Mouse (Mus musculus): ENCODE measurements at regions not wholly inside any gene's neighbourhood (a gene's known extent, or its start where the extent isn't known, plus 50 kb on each side); places are given as distances from the start of the nearest gene placed in this dataset.

DNA sequence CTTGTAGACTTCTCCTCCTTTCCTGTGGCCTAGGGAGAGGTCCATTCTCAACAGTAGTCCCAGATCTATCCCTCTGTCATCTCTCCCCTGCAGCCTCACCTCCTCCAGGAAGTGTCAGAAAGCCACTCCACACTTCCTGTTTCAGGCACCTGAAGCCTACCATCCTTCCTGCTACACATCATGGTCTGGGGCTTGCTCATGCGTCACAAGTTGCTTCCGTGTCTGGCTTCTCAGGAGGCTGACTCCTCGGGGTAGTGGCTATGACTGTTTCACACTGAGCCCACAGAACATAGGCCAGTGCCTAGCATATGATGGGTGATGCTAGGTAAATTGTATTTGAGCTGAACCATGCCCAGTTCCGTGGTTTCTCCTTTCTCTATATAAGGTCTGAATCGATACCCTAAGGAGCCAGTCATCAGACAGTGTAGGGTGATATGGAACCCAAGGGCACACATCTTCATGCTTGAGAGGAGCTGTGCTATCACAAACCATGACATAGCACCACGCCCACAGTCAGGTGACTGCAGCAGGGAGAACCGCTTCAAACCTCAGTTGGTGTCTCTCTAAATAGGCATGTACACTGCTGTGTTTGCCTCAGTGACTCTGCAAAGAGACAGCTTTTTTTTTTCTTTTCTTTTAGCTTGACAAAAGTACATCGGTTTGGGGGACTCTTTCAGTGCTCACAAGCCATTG lies 272.2 kb downstream of the Sec61b start:
- Histone ChIP-seq H3K9ac (ENCODE audit: low read length) (no peak overlapping the region), H3K27ac (ENCODE audit: low read depth, low read length) (no peak overlapping the region), H3K36me3 (ENCODE audit: control insufficient read depth, insufficient read depth, low read length) (no peaks in the 10 kb centered on the region), H3K4me3 (ENCODE audit: low read depth, low read length) (no peak overlapping the region), H3K4me2 (no peak overlapping the region), H3K27me3 (ENCODE audit: control insufficient read depth, insufficient read depth, low read length) (no peaks in the 10 kb centered on the region), H3K4me1 (ENCODE audit: control insufficient read depth, insufficient read depth, low read length) (no peaks in the 10 kb centered on the region), H3K9me3 (ENCODE audit: control insufficient read depth, low read length) (no peaks in the 10 kb centered on the region)
- 84% methylated on average over 8 of the region's 8 CpGs for WGBS
- DNase-seq (ENCODE audit: low spot score, missing footprints) (no peak), ATAC-seq (ENCODE audit: low FRiP score) (no peak)

DNA sequence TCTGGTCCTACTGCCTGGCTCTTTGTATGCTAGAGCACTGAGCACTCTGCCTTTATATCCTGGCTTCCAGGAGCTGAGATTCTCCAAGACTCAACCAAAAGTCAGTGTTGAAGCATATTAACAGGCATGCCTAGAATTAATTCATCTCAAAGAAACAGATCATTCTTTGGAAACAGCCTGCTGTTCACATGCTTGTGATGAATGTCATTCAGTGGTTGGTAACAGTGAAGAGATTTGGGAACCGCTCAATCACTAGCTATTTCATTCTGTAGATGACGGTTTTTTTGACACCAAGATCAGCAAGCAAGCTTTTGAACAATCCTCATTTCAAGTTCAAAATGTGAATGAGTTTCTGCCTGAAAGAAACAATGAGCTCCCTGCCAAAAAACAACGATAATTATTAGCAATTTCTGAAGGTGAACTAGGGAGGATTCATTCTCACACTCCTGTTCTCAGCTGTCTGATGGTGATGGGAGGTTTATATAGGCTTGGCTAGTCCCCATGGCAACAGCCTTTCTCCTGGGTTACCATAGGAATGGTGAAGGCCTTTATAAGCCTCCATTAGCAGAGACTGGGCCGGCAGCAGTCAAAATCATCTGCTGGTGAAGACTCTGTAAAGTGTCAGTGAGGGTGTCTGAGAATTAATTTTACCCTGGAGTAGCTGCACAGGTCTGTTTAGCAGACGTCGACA lies 272.6 kb upstream of the Nr4a3 start:
- no peaks in the 10 kb centered on the region for H3K27me3 ChIP-seq (ENCODE audit: control insufficient read depth, insufficient read depth, low read length)
- peaks cover 8% of the 10 kb centered on the region for H3K4me1 ChIP-seq (ENCODE audit: control insufficient read depth, insufficient read depth, low read length)
- H3K4me3 ChIP-seq (ENCODE audit: low read depth, low read length) = no peak overlapping the region
- no peaks in the 10 kb centered on the region for H3K9me3 ChIP-seq (ENCODE audit: control insufficient read depth, low read length)
- H3K27ac ChIP-seq (ENCODE audit: low read depth, low read length) = no peak overlapping the region
- ATAC-seq (ENCODE audit: low FRiP score) (peak; percentile 88), DNase-seq (ENCODE audit: low spot score, missing footprints) (peak; percentile 87)
- H3K4me2 ChIP-seq = no peak overlapping the region
- WGBS = 51% methylated on average over 6 of the region's 6 CpGs
- no peak overlapping the region for H3K9ac ChIP-seq (ENCODE audit: low read length)
- H3K36me3 ChIP-seq (ENCODE audit: control insufficient read depth, insufficient read depth, low read length) = no peaks in the 10 kb centered on the region

DNA sequence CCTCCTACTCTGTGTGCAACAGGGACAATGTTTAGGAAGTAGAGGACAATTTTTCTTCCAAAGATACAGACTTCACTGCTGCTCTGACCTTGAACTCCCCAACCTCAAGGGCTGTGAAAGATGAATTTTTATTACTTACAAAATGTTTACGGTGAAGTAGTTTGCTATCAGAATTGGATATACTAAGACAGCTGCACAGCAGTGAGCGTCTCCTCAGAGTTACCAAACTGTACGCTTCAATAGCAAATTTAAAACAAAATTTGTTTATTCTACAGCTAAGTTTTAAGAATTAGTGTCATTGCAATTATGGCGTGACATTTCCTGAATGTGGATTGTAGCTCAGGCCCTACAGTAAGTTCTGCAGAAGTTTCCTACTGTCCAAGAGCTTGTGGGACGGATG lies 270.3 kb upstream of the Nr4a3 start:
- Histone ChIP-seq H3K4me3 (ENCODE audit: low read depth, low read length) (no peak overlapping the region), H3K36me3 (ENCODE audit: control insufficient read depth, insufficient read depth, low read length) (no peaks in the 10 kb centered on the region), H3K9me3 (ENCODE audit: control insufficient read depth, low read length) (no peaks in the 10 kb centered on the region), H3K27me3 (ENCODE audit: control insufficient read depth, insufficient read depth, low read length) (no peaks in the 10 kb centered on the region), H3K4me1 (ENCODE audit: control insufficient read depth, insufficient read depth, low read length) (peaks cover 8% of the 10 kb centered on the region), H3K9ac (ENCODE audit: low read length) (no peak overlapping the region), H3K4me2 (no peak overlapping the region), H3K27ac (ENCODE audit: low read depth, low read length) (no peak overlapping the region)
- DNase-seq (ENCODE audit: low spot score, missing footprints) = no peak
- no peak for ATAC-seq (ENCODE audit: low FRiP score)
- WGBS = 89% methylated on average over 5 of the region's 5 CpGs

DNA sequence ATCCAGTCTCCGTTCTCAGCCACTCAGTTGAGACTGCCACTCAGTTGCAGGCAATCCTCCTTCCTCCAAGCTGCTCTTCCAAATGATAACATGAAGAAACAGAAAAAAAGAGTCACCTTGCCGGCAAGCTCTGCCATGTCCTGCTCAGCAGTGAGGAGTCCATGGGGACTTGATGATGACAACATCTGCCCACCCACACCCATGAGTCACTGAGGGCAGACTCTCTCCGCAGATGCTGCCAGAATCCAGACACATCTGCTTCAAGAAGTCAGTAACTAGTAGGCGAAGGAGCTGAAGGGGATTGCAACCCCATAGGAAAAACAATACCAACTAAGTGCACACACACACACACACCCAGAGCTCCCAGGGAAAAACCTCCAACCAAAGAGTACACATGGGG lies 263.9 kb upstream of the Nr4a3 start:
- no peak overlapping the region for H3K4me3 ChIP-seq (ENCODE audit: low read depth, low read length)
- ATAC-seq (ENCODE audit: low FRiP score) = no peak
- WGBS = 87% methylated on average over 4 of the region's 4 CpGs

DNA sequence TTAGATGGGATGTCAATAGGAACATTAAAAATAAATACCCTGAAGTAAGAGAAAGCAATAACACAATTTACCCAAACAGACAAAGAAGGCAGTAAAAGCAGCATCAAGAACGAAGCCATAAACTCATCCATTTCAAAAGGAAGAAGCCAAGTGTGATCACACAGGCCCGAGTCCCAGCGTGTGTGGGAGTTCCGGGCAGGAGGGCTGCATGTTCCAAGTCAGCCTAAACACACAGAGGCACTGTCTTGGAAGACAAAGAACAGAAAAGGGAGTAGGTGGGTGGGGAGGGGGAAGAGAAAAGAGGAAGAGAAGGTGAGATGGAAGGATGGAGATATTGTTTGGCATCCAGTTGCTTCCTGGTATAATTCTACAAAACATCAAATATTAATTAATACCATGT lies 248.0 kb upstream of the Nr4a3 start:
- Histone ChIP-seq H3K27me3 (ENCODE audit: control insufficient read depth, insufficient read depth, low read length) (no peaks in the 10 kb centered on the region), H3K36me3 (ENCODE audit: control insufficient read depth, insufficient read depth, low read length) (no peaks in the 10 kb centered on the region), H3K4me2 (no peak overlapping the region), H3K4me3 (ENCODE audit: low read depth, low read length) (no peak overlapping the region), H3K9ac (ENCODE audit: low read length) (no peak overlapping the region), H3K27ac (ENCODE audit: low read depth, low read length) (no peak overlapping the region), H3K4me1 (ENCODE audit: control insufficient read depth, insufficient read depth, low read length) (no peaks in the 10 kb centered on the region), H3K9me3 (ENCODE audit: control insufficient read depth, low read length) (no peaks in the 10 kb centered on the region)
- no peak for DNase-seq (ENCODE audit: low spot score, missing footprints)
- ATAC-seq (ENCODE audit: low FRiP score) = no peak
- 88% methylated on average over 4 of the region's 4 CpGs for WGBS

More for the DNA sequence above, 263.9 kb upstream of the Nr4a3 start:
- no peak overlapping the region for H3K4me2 ChIP-seq
- H3K9me3 ChIP-seq (ENCODE audit: control insufficient read depth, low read length) = no peaks in the 10 kb centered on the region
- no peaks in the 10 kb centered on the region for H3K36me3 ChIP-seq (ENCODE audit: control insufficient read depth, insufficient read depth, low read length)
- DNase-seq (ENCODE audit: low spot score, missing footprints) = no peak
- H3K9ac ChIP-seq (ENCODE audit: low read length) = no peak overlapping the region
- H3K4me1 ChIP-seq (ENCODE audit: control insufficient read depth, insufficient read depth, low read length) = no peaks in the 10 kb centered on the region
- no peaks in the 10 kb centered on the region for H3K27me3 ChIP-seq (ENCODE audit: control insufficient read depth, insufficient read depth, low read length)
- no peak overlapping the region for H3K27ac ChIP-seq (ENCODE audit: low read depth, low read length)

DNA sequence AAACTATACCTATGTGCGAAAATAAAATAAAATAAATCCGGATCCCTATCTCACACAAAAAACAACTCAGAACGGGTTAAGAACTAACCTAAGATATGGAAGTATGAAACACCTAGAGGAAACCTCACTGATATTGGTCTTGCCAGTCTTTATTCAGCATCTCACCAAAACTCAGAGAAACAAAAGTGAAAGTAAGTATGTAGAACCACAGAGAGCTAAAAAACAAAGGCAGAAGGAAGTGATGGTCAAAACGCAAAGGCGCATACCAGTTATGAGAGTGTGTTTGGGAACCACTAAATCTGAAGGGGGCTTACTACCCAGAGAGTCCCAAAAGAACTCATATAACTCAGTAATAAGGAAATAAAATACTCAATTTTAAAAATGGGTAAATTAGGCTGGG lies 245.8 kb upstream of the Nr4a3 start:
- H3K36me3 ChIP-seq (ENCODE audit: control insufficient read depth, insufficient read depth, low read length) = no peaks in the 10 kb centered on the region
- H3K9ac ChIP-seq (ENCODE audit: low read length) = no peak overlapping the region
- no peak for DNase-seq (ENCODE audit: low spot score, missing footprints)
- no peak overlapping the region for H3K4me3 ChIP-seq (ENCODE audit: low read depth, low read length)
- H3K27ac ChIP-seq (ENCODE audit: low read depth, low read length) = no peak overlapping the region
- H3K4me1 ChIP-seq (ENCODE audit: control insufficient read depth, insufficient read depth, low read length) = no peaks in the 10 kb centered on the region
- H3K27me3 ChIP-seq (ENCODE audit: control insufficient read depth, insufficient read depth, low read length) = no peaks in the 10 kb centered on the region
- 94% methylated on average over 5 of the region's 5 CpGs for WGBS
- ATAC-seq (ENCODE audit: low FRiP score) = no peak
- H3K4me2 ChIP-seq = no peak overlapping the region
- no peaks in the 10 kb centered on the region for H3K9me3 ChIP-seq (ENCODE audit: control insufficient read depth, low read length)

DNA sequence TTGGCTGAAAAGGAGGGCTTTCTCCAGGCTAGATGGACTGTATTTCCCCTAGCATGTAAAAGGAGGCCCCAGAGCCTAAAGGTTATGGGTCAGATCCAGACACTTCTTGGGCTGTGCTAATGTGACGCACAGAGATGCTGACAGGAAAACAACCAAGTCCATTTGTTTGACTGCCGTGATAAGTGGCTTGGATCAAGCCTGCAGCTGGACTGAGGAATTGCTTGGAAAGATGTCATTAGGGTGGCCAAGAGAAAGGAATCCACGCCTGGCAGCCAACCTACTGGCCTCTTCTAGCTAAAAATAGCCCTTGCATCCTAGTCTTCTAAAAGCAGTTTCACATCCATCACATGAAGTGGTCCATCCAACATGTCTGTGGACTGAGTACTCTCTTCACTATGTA lies 241.8 kb upstream of the Nr4a3 start:
- no peaks in the 10 kb centered on the region for H3K9me3 ChIP-seq (ENCODE audit: control insufficient read depth, low read length)
- WGBS = 84% methylated on average over 3 of the region's 3 CpGs
- DNase-seq (ENCODE audit: low spot score, missing footprints) (no peak), ATAC-seq (ENCODE audit: low FRiP score) (no peak)
- no peaks in the 10 kb centered on the region for H3K36me3 ChIP-seq (ENCODE audit: control insufficient read depth, insufficient read depth, low read length)
- no peak overlapping the region for H3K9ac ChIP-seq (ENCODE audit: low read length)
- H3K4me3 ChIP-seq (ENCODE audit: low read depth, low read length) = no peak overlapping the region
- H3K4me2 ChIP-seq = no peak overlapping the region
- H3K4me1 ChIP-seq (ENCODE audit: control insufficient read depth, insufficient read depth, low read length) = no peaks in the 10 kb centered on the region
- H3K27me3 ChIP-seq (ENCODE audit: control insufficient read depth, insufficient read depth, low read length) = no peaks in the 10 kb centered on the region
- H3K27ac ChIP-seq (ENCODE audit: low read depth, low read length) = no peak overlapping the region

DNA sequence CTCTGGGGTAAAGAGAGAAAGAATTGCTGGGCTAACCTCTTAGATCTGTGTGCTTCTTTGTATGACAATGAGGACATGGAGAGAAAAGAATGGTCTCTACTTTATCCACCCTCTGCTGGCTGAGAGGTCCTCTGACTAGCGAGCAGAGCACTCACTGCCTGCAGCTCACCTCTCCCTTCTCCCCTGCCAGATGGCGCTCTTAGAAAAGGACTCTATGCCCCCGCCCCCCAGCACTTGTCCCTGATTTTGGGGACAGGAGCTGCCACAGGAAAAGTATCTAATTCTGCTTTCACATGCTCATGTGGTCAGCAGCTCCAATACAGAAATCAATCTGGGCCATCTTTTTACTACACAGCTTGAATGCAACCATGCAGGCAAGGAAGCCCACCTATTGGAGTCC lies 237.1 kb upstream of the Nr4a3 start:
- DNase-seq (ENCODE audit: low spot score, missing footprints) (no peak), ATAC-seq (ENCODE audit: low FRiP score) (no peak)
- H3K9me3 ChIP-seq (ENCODE audit: control insufficient read depth, low read length) = no peaks in the 10 kb centered on the region
- no peak overlapping the region for H3K4me2 ChIP-seq
- H3K4me3 ChIP-seq (ENCODE audit: low read depth, low read length) = no peak overlapping the region
- no peaks in the 10 kb centered on the region for H3K27me3 ChIP-seq (ENCODE audit: control insufficient read depth, insufficient read depth, low read length)
- 3% methylated on average over 3 of the region's 3 CpGs for WGBS
- no peak overlapping the region for H3K9ac ChIP-seq (ENCODE audit: low read length)
- H3K27ac ChIP-seq (ENCODE audit: low read depth, low read length) = no peak overlapping the region
- no peaks in the 10 kb centered on the region for H3K36me3 ChIP-seq (ENCODE audit: control insufficient read depth, insufficient read depth, low read length)
- H3K4me1 ChIP-seq (ENCODE audit: control insufficient read depth, insufficient read depth, low read length) = no peaks in the 10 kb centered on the region

DNA sequence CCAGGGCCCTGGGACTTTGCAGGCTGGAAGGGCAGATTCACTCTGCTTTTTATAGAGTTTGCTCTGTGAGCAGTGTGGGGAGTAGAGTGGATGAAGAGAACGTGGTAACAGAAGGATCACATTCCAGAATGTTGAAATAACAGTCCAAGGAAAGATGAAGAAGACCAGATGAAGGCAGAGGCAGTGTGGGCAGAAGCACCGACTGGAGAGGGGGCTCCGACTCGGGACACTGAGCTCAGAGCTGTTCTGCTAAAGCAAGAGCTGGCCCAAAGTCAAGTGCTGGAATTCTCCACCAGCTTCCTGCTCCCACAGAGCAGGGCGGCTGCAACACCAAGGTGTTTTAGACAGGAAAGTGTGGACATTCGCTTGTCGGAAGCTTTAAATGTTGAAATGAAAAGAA lies 230.9 kb upstream of the Nr4a3 start:
- no peaks in the 10 kb centered on the region for H3K9me3 ChIP-seq (ENCODE audit: control insufficient read depth, low read length)
- no peaks in the 10 kb centered on the region for H3K4me1 ChIP-seq (ENCODE audit: control insufficient read depth, insufficient read depth, low read length)
- no peaks in the 10 kb centered on the region for H3K36me3 ChIP-seq (ENCODE audit: control insufficient read depth, insufficient read depth, low read length)
- ATAC-seq (ENCODE audit: low FRiP score) (no peak), DNase-seq (ENCODE audit: low spot score, missing footprints) (peak; percentile 73)
- H3K27ac ChIP-seq (ENCODE audit: low read depth, low read length) = no peak overlapping the region
- 74% methylated on average over 7 of the region's 7 CpGs for WGBS
- no peak overlapping the region for H3K4me3 ChIP-seq (ENCODE audit: low read depth, low read length)
- H3K27me3 ChIP-seq (ENCODE audit: control insufficient read depth, insufficient read depth, low read length) = no peaks in the 10 kb centered on the region
- no peak overlapping the region for H3K9ac ChIP-seq (ENCODE audit: low read length)
- no peak overlapping the region for H3K4me2 ChIP-seq
